Mouse (Mus musculus) inflammation-experienced regulatory T-cells (primary cell): ENCODE results near the gene Ssu2. TPM values are rescaled to one million over a fixed set of nuclear protein-coding genes. Genes with fewer than 3 reads are reported as not detected.

Source experiments
- polyA plus RNA-seq, 2 experiments: library from polyadenylated mRNA; unstranded; fragments of 100-300 nt; shearing (Covaris generic); gene quantifications; one replicate each; pipeline ENCODE4 v1.2.1; 2017

Gene Ssu2
- polyA plus RNA-seq, result 1 to 10 TPM in 1 of 2 experiments, not detected in 1; 1.2 TPM

DNA sequence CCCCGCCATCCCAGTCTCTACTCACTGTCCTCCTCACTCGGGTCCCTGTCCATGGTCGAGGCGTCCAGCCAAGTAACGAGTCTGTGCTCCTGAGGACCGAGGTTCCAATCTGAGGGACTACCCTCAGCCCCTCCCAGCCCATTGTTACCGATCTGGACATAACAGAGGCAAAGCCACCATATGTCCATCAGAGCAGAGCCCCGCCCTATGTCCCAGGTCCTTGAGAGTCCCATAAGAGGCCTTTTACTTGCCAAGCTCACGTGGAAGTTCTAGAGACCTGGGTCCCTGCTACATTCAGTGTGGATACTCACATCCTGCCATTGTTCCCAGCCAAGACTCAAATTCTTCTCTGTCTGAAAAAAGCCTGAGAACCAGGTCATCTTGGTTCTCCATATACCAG lies at the start of gene Ssu2:
Gene Ssu2, minus strand, starts transcription at position 77 of the 400 bp plus-strand sequence.

Other genes starting within 250 kb of the Ssu2 start
- not detected for gene Lmcd1, start 114.3 kb downstream of the Ssu2 start, polyA plus RNA-seq
- under 1 TPM in 1 of 2 experiments, not detected in 1; 0.24 TPM for gene Cav3, start 71.5 kb upstream of the Ssu2 start, polyA plus RNA-seq
- gene Oxtr, start 101.9 kb upstream of the Ssu2 start, polyA plus RNA-seq, result under 1 TPM; 0.08 to 0.10 TPM